Mouse (Mus musculus): ENCODE results near the gene Ccl12. TPM values are rescaled to one million over a fixed set of nuclear protein-coding genes. Genes with fewer than 3 reads are reported as not detected.

The Ccl12 gene
- polyA plus RNA-seq, 1 experiment from 2014 or later: not detected

- Histone ChIP-seq H3K27ac (no peak overlapping the region), H3K4me3 (no peak overlapping the region), H3K4me1 (no peaks in the 10 kb centered on the region), H3K36me3 (no peaks in the 10 kb centered on the region), H3K27me3 (ENCODE audit: insufficient read depth, poor library complexity, severe bottlenecking) (no peaks in the 10 kb centered on the region), H3K9me3 (no peaks in the 10 kb centered on the region)
- 82% methylated on average over 3 of the region's 3 CpGs for WGBS
- DNase-seq (ENCODE audit: low spot score): no peak
Measured at GRCm38 (mm10) chr11:82084360-82084759, 17.3 kb upstream of the Ccl12 start.

GRCm38 (mm10) chr11:82099511-82100323 lies 1.9 kb upstream of the Ccl12 start:
- no peak overlapping the region for H3K27ac ChIP-seq
- no peaks in the 10 kb centered on the region for H3K27me3 ChIP-seq (ENCODE audit: insufficient read depth, poor library complexity, severe bottlenecking)
- no peaks in the 10 kb centered on the region for H3K4me1 ChIP-seq
- DNase-seq (ENCODE audit: low spot score): no peak
- no peaks in the 10 kb centered on the region for H3K9me3 ChIP-seq
- H3K36me3 ChIP-seq: no peaks in the 10 kb centered on the region
- 77% methylated on average over 10 of the region's 10 CpGs for WGBS
- H3K4me3 ChIP-seq: no peak overlapping the region

- no peak for DNase-seq (ENCODE audit: low spot score)
- WGBS: 84% methylated on average over 4 of the region's 4 CpGs
- no peak overlapping the region for H3K27ac ChIP-seq
- H3K4me1 ChIP-seq: no peaks in the 10 kb centered on the region
- H3K9me3 ChIP-seq: peaks cover 2% of the 10 kb centered on the region; the same call in 1 of the 2 replicates
- no peaks in the 10 kb centered on the region for H3K36me3 ChIP-seq
- no peak overlapping the region for H3K4me3 ChIP-seq
- no peaks in the 10 kb centered on the region for H3K27me3 ChIP-seq (ENCODE audit: insufficient read depth, poor library complexity, severe bottlenecking)
Measured at GRCm38 (mm10) chr11:82101087-82101486, 558 bp upstream of the Ccl12 start.

GRCm38 (mm10) chr11:82109611-82110010 lies 8.0 kb downstream of the Ccl12 start:
- no peak overlapping the region for H3K4me3 ChIP-seq
- H3K27me3 ChIP-seq (ENCODE audit: insufficient read depth, poor library complexity, severe bottlenecking): no peaks in the 10 kb centered on the region
- no peaks in the 10 kb centered on the region for H3K4me1 ChIP-seq
- DNase-seq (ENCODE audit: low spot score): no peak
- no peak overlapping the region for H3K27ac ChIP-seq
- H3K9me3 ChIP-seq: peaks cover 2% of the 10 kb centered on the region; the same call in 1 of the 2 replicates
- H3K36me3 ChIP-seq: no peaks in the 10 kb centered on the region

GRCm38 (mm10) chr11:82110372-82111248 lies 9.0 kb downstream of the Ccl12 start:
- Histone ChIP-seq H3K27ac (no peak overlapping the region), H3K9me3 (peaks cover 2% of the 10 kb centered on the region; the same call in 1 of the 2 replicates), H3K4me1 (no peaks in the 10 kb centered on the region), H3K36me3 (no peaks in the 10 kb centered on the region), H3K27me3 (ENCODE audit: insufficient read depth, poor library complexity, severe bottlenecking) (no peaks in the 10 kb centered on the region), H3K4me3 (no peak overlapping the region)
- DNase-seq (ENCODE audit: low spot score): no peak
- WGBS: 68% methylated on average over 6 of the region's 6 CpGs

- 77% methylated on average over 3 of the region's 3 CpGs for WGBS
- Histone ChIP-seq H3K4me1 (no peaks in the 10 kb centered on the region), H3K4me3 (no peak within 1 kb of the TSS), H3K27me3 (ENCODE audit: insufficient read depth, poor library complexity, severe bottlenecking) (no peaks in the 10 kb centered on the region), H3K36me3 (no peaks in the 10 kb centered on the region), H3K27ac (no peak within 1 kb of the TSS), H3K9me3 (no peaks in the 10 kb centered on the region)
- no peak for DNase-seq (ENCODE audit: low spot score)
Measured at GRCm38 (mm10) chr11:82114885-82115284, 13.2 kb downstream of the Ccl12 start, which contains the start of gene Ccl8. Ccl8 (plus strand) TSS chr11:82115185.

GRCm38 (mm10) chr11:82116041-82116440 lies 14.4 kb downstream of the Ccl12 start:
- WGBS: 72% methylated on average over 3 of the region's 3 CpGs
- Histone ChIP-seq H3K36me3 (no peaks in the 10 kb centered on the region), H3K27ac (no peak overlapping the region), H3K9me3 (no peaks in the 10 kb centered on the region), H3K27me3 (ENCODE audit: insufficient read depth, poor library complexity, severe bottlenecking) (no peaks in the 10 kb centered on the region), H3K4me1 (no peaks in the 10 kb centered on the region), H3K4me3 (no peak overlapping the region)
- no peak for DNase-seq (ENCODE audit: low spot score)

- DNase-seq (ENCODE audit: low spot score): no peak
- Histone ChIP-seq H3K27me3 (ENCODE audit: insufficient read depth, poor library complexity, severe bottlenecking) (no peaks in the 10 kb centered on the region), H3K4me1 (no peaks in the 10 kb centered on the region), H3K4me3 (no peak overlapping the region), H3K36me3 (no peaks in the 10 kb centered on the region), H3K9me3 (no peaks in the 10 kb centered on the region), H3K27ac (no peak overlapping the region)
- 69% methylated on average over 1 of the region's 1 CpGs for WGBS
Measured at GRCm38 (mm10) chr11:82132977-82133376, 31.3 kb downstream of the Ccl12 start.

GRCm38 (mm10) chr11:82136196-82136595 lies 34.6 kb downstream of the Ccl12 start:
- DNase-seq (ENCODE audit: low spot score): no peak
- Histone ChIP-seq H3K4me3 (no peak overlapping the region), H3K4me1 (no peaks in the 10 kb centered on the region), H3K27me3 (ENCODE audit: insufficient read depth, poor library complexity, severe bottlenecking) (no peaks in the 10 kb centered on the region), H3K9me3 (no peaks in the 10 kb centered on the region), H3K36me3 (no peaks in the 10 kb centered on the region), H3K27ac (no peak overlapping the region)
- WGBS: 82% methylated on average over 2 of the region's 2 CpGs

GRCm38 (mm10) chr11:82139492-82140094 lies 37.9 kb downstream of the Ccl12 start:
- Histone ChIP-seq H3K27me3 (ENCODE audit: insufficient read depth, poor library complexity, severe bottlenecking) (no peaks in the 10 kb centered on the region), H3K36me3 (no peaks in the 10 kb centered on the region), H3K27ac (no peak overlapping the region), H3K9me3 (no peaks in the 10 kb centered on the region), H3K4me1 (no peaks in the 10 kb centered on the region), H3K4me3 (no peak overlapping the region)
- DNase-seq (ENCODE audit: low spot score): no peak
- WGBS: 72% methylated on average over 7 of the region's 7 CpGs
